Mouse (Mus musculus): ENCODE results near the gene Dync1li2. TPM values are rescaled to one million over a fixed set of nuclear protein-coding genes. Genes with fewer than 3 reads are reported as not detected.

Dync1li2 gene
- polyA plus RNA-seq, 1 experiment: 28.5 TPM

GRCm38 (mm10) chr8:104374864-104375846 lies 67.7 kb downstream of the Dync1li2 start:
- WGBS: 71% methylated on average over 14 of the region's 14 CpGs
- no peak overlapping the region for H3K27ac ChIP-seq (ENCODE audit: control insufficient read depth, insufficient read depth, low read depth, low read length, poor library complexity)
- TF ChIP-seq CTCF (IDR thresholded peaks at IDR 0.05; ENCODE audit: control insufficient read depth, insufficient read depth, low read length) (no peak), POLR2A (IDR thresholded peaks at IDR 0.05; ENCODE audit: borderline replicate concordance, control insufficient read depth, low read depth, low read length) (no peak)
- no peak overlapping the region for H3K4me3 ChIP-seq (replicated peaks; ENCODE audit: control insufficient read depth, low read depth, low read length)
- H3K4me1 ChIP-seq (ENCODE audit: control insufficient read depth, insufficient read depth, low read length): no peaks in the 10 kb centered on the region

GRCm38 (mm10) chr8:104374269-104374668 lies 68.6 kb downstream of the Dync1li2 start:
- TF ChIP-seq POLR2A (IDR thresholded peaks at IDR 0.05; ENCODE audit: borderline replicate concordance, control insufficient read depth, low read depth, low read length): no peak
- TF ChIP-seq CTCF (IDR thresholded peaks at IDR 0.05; ENCODE audit: control insufficient read depth, insufficient read depth, low read length): no peak
- no peak overlapping the region for H3K27ac ChIP-seq (ENCODE audit: control insufficient read depth, insufficient read depth, low read depth, low read length, poor library complexity)
- 88% methylated on average over 11 of the region's 11 CpGs for WGBS

GRCm38 (mm10) chr8:104373779-104374178 lies 69.1 kb downstream of the Dync1li2 start:
- WGBS: 75% methylated on average over 11 of the region's 11 CpGs
- peak; percentile 23; the same call in 1 of the 2 replicates for TF ChIP-seq CTCF (IDR thresholded peaks at IDR 0.05; ENCODE audit: control insufficient read depth, insufficient read depth, low read length)
- no peak for TF ChIP-seq POLR2A (IDR thresholded peaks at IDR 0.05; ENCODE audit: borderline replicate concordance, control insufficient read depth, low read depth, low read length)
- no peak overlapping the region for H3K4me3 ChIP-seq (replicated peaks; ENCODE audit: control insufficient read depth, low read depth, low read length)
- H3K27ac ChIP-seq (ENCODE audit: control insufficient read depth, insufficient read depth, low read depth, low read length, poor library complexity): no peak overlapping the region
- no peaks in the 10 kb centered on the region for H3K4me1 ChIP-seq (ENCODE audit: control insufficient read depth, insufficient read depth, low read length)

More at GRCm38 (mm10) chr8:104374269-104374668, 68.6 kb downstream of the Dync1li2 start:
- H3K4me1 ChIP-seq (ENCODE audit: control insufficient read depth, insufficient read depth, low read length): no peaks in the 10 kb centered on the region
- H3K4me3 ChIP-seq (replicated peaks; ENCODE audit: control insufficient read depth, low read depth, low read length): no peak overlapping the region

- WGBS: 79% methylated on average over 6 of the region's 6 CpGs
- Histone ChIP-seq H3K27ac (ENCODE audit: control insufficient read depth, insufficient read depth, low read depth, low read length, poor library complexity) (no peak overlapping the region), H3K4me3 (replicated peaks; ENCODE audit: control insufficient read depth, low read depth, low read length) (no peak overlapping the region), H3K4me1 (ENCODE audit: control insufficient read depth, insufficient read depth, low read length) (no peaks in the 10 kb centered on the region)
- TF ChIP-seq CTCF (IDR thresholded peaks at IDR 0.05; ENCODE audit: control insufficient read depth, insufficient read depth, low read length): no peak
- TF ChIP-seq POLR2A (IDR thresholded peaks at IDR 0.05; ENCODE audit: borderline replicate concordance, control insufficient read depth, low read depth, low read length): no peak
These were observed 71.7 kb downstream of the Dync1li2 start for GRCm38 (mm10) chr8:104371121-104371520.

- Histone ChIP-seq H3K4me1 (ENCODE audit: control insufficient read depth, insufficient read depth, low read length) (no peaks in the 10 kb centered on the region), H3K4me3 (replicated peaks; ENCODE audit: control insufficient read depth, low read depth, low read length) (no peak overlapping the region), H3K27ac (ENCODE audit: control insufficient read depth, insufficient read depth, low read depth, low read length, poor library complexity) (no peak overlapping the region)
- TF ChIP-seq POLR2A (IDR thresholded peaks at IDR 0.05; ENCODE audit: borderline replicate concordance, control insufficient read depth, low read depth, low read length) (no peak), CTCF (IDR thresholded peaks at IDR 0.05; ENCODE audit: control insufficient read depth, insufficient read depth, low read length) (no peak)
- 72% methylated on average over 6 of the region's 6 CpGs for WGBS
These were observed 72.8 kb downstream of the Dync1li2 start for GRCm38 (mm10) chr8:104370071-104370470.

GRCm38 (mm10) chr8:104369591-104369990 lies 73.3 kb downstream of the Dync1li2 start:
- Histone ChIP-seq H3K4me3 (replicated peaks; ENCODE audit: control insufficient read depth, low read depth, low read length) (no peak overlapping the region), H3K27ac (ENCODE audit: control insufficient read depth, insufficient read depth, low read depth, low read length, poor library complexity) (no peak overlapping the region), H3K4me1 (ENCODE audit: control insufficient read depth, insufficient read depth, low read length) (no peaks in the 10 kb centered on the region)
- WGBS: 71% methylated on average over 12 of the region's 12 CpGs
- TF ChIP-seq CTCF (IDR thresholded peaks at IDR 0.05; ENCODE audit: control insufficient read depth, insufficient read depth, low read length) (no peak), POLR2A (IDR thresholded peaks at IDR 0.05; ENCODE audit: borderline replicate concordance, control insufficient read depth, low read depth, low read length) (no peak)

Other genes starting within 250 kb of the Dync1li2 start
- 14.5 and 32.7 TPM in 2 replicates for gene Tk2, start 194.5 kb downstream of the Dync1li2 start, polyA plus RNA-seq (2011; ENCODE audit: insufficient read depth, insufficient read length, low replicate concordance, missing spikeins)
- 12.0 and 63.8 TPM in 2 replicates for gene Cklf, start 192.2 kb downstream of the Dync1li2 start, polyA plus RNA-seq (2011; ENCODE audit: insufficient read depth, insufficient read length, low replicate concordance, missing spikeins)
- not detected in 2 replicates for gene Cmtm2a, start 149.9 kb downstream of the Dync1li2 start, polyA plus RNA-seq (2011; ENCODE audit: insufficient read depth, insufficient read length, low replicate concordance, missing spikeins)
- not detected in 2 replicates for gene Gm45711, start 133.0 kb downstream of the Dync1li2 start, polyA plus RNA-seq (2011; ENCODE audit: insufficient read depth, insufficient read length, low replicate concordance, missing spikeins)
- 2.2 TPM in 1 of 2 replicates, not detected in the other for gene Cmtm1, start 132.9 kb downstream of the Dync1li2 start, polyA plus RNA-seq (2011; ENCODE audit: insufficient read depth, insufficient read length, low replicate concordance, missing spikeins)
- gene Gm11020, start 121.5 kb downstream of the Dync1li2 start, polyA plus RNA-seq (2011; ENCODE audit: insufficient read depth, insufficient read length, low replicate concordance, missing spikeins): not detected in 2 replicates
- not detected in 2 replicates for gene Cmtm2b, start 120.8 kb downstream of the Dync1li2 start, polyA plus RNA-seq (2011; ENCODE audit: insufficient read depth, insufficient read length, low replicate concordance, missing spikeins)
- gene Cmtm3, start 103.6 kb downstream of the Dync1li2 start, polyA plus RNA-seq (2011; ENCODE audit: insufficient read depth, insufficient read length, low replicate concordance, missing spikeins): 21.4 and 22.8 TPM in 2 replicates
- gene Cmtm4, start 47.2 kb downstream of the Dync1li2 start, polyA plus RNA-seq (2011; ENCODE audit: insufficient read depth, insufficient read length, low replicate concordance, missing spikeins): 0.50 and 2.4 TPM in 2 replicates
- not detected in 2 replicates for gene Terb1, start 66.9 kb upstream of the Dync1li2 start, polyA plus RNA-seq (2011; ENCODE audit: insufficient read depth, insufficient read length, low replicate concordance, missing spikeins)
- 20.9 and 36.7 TPM in 2 replicates for gene Nae1, start 91.6 kb upstream of the Dync1li2 start, polyA plus RNA-seq (2011; ENCODE audit: insufficient read depth, insufficient read length, low replicate concordance, missing spikeins)
- 0.90 and 1.4 TPM in 2 replicates for gene Car7, start 91.6 kb upstream of the Dync1li2 start, polyA plus RNA-seq (2011; ENCODE audit: insufficient read depth, insufficient read length, low replicate concordance, missing spikeins)
- 2.5 and 2.6 TPM in 2 replicates for gene Pdp2, start 148.4 kb upstream of the Dync1li2 start, polyA plus RNA-seq (2011; ENCODE audit: insufficient read depth, insufficient read length, low replicate concordance, missing spikeins)
- 4.0 TPM in 1 of 2 replicates, not detected in the other for gene Cdh16, start 181.3 kb upstream of the Dync1li2 start, polyA plus RNA-seq (2011; ENCODE audit: insufficient read depth, insufficient read length, low replicate concordance, missing spikeins)
- 1.0 and 1.4 TPM in 2 replicates for gene Rrad, start 188.3 kb upstream of the Dync1li2 start, polyA plus RNA-seq (2011; ENCODE audit: insufficient read depth, insufficient read length, low replicate concordance, missing spikeins)
- 22.9 and 32.5 TPM in 2 replicates for gene Ciao2b, start 198.9 kb upstream of the Dync1li2 start, polyA plus RNA-seq (2011; ENCODE audit: insufficient read depth, insufficient read length, low replicate concordance, missing spikeins)